Mouse (Mus musculus) hindbrain, embryonic 12.5 days (tissue): ENCODE measurements around the gene Fyn. TPM values are rescaled to one million over a fixed set of nuclear protein-coding genes. Genes with fewer than 3 reads are reported as not detected.

Experiments used
- ATAC-seq: fragments of 200-750 bp; cut with Nextera tagmentation; 2 replicates; pipeline ENCODE4 v1.8.0; 2017; ENCODE audit warnings: moderate TSS enrichment; ENCODE audit not compliant: low FRiP score
- H3K27ac ChIP-seq: fragments of 300-500 bp; sonication (generic); 2 replicates; pipeline ENCODE4 v1.5.1; 2016; ENCODE audit warnings: mild to moderate bottlenecking
- H3K27me3 ChIP-seq: fragments of 300-500 bp; sonication (generic); 2 replicates; pipeline ENCODE4 v1.6.1; 2016; ENCODE audit warnings: mild to moderate bottlenecking
- H3K36me3 ChIP-seq: fragments of 300-500 bp; sonication (generic); 2 replicates; pipeline ENCODE4 v1.6.1; 2016; ENCODE audit warnings: mild to moderate bottlenecking
- H3K4me1 ChIP-seq: fragments of 300-500 bp; sonication (generic); 2 replicates; pipeline ENCODE4 v1.6.1; 2016
- H3K4me2 ChIP-seq: fragments of 300-500 bp; sonication (generic); replicated peaks from 2 replicates; pipeline ENCODE4 v1.6.1; 2016; ENCODE audit warnings: mild to moderate bottlenecking
- H3K4me3 ChIP-seq: fragments of 300-500 bp; sonication (generic); 2 replicates; pipeline ENCODE4 v1.5.1; 2016; ENCODE audit warnings: mild to moderate bottlenecking
- H3K9ac ChIP-seq: fragments of 300-500 bp; sonication (generic); 2 replicates; pipeline ENCODE4 v1.6.1; 2016; ENCODE audit warnings: mild to moderate bottlenecking, moderate library complexity
- H3K9me3 ChIP-seq: fragments of 300-500 bp; sonication (generic); replicated peaks from 2 replicates; pipeline ENCODE4 v1.6.1; 2016; ENCODE audit warnings: mild to moderate bottlenecking
- WGBS: fragments of 180-500 bp; shearing (Covaris S2); methylation state at CpG from one replicate; pipeline ENCODE4 v1.1.7; 2016; 5-methylcytosine and 5-hydroxymethylcytosine counted together
- polyA plus RNA-seq: library from polyadenylated mRNA; unstranded; fragments of >200 nt; fragmentation: Nextera tagmentation; extraction: Ambion mirVana; gene quantifications from 2 replicates; pipeline ENCODE4 v1.2.1, GENCODE M21; 2016

Gene Fyn
- polyA plus RNA-seq, 1 experiment from 2014 or later, result 64.8 TPM

- H3K4me2 ChIP-seq, result no peak overlapping the region
- H3K9ac ChIP-seq, result peak overlapping the region; percentile 33; the same call in 1 of the 2 replicates
- H3K27me3 ChIP-seq, result no peaks in the 10 kb centered on the region
- ATAC-seq, result no peak
- H3K4me3 ChIP-seq, result no peak overlapping the region
- peaks cover 28% of the 10 kb centered on the region for H3K36me3 ChIP-seq
- peak overlapping the region; percentile 72 for H3K27ac ChIP-seq
- H3K4me1 ChIP-seq, result peaks cover 56% of the 10 kb centered on the region
- no peaks in the 10 kb centered on the region for H3K9me3 ChIP-seq
- WGBS, result 54% methylated on average over 8 of the region's 8 CpGs
Measured at GRCm38 (mm10) chr10:39524355-39524754, 155.7 kb downstream of the Fyn start.

GRCm38 (mm10) chr10:39525431-39525830 is 156.8 kb downstream of the Fyn start:
- Histone ChIP-seq H3K9me3 (no peaks in the 10 kb centered on the region), H3K4me2 (no peak overlapping the region), H3K36me3 (peaks cover 28% of the 10 kb centered on the region), H3K27ac (peak overlapping the region; percentile 72; the same call in 1 of the 2 replicates), H3K4me3 (no peak overlapping the region), H3K9ac (no peak overlapping the region), H3K4me1 (peaks cover 51% of the 10 kb centered on the region), H3K27me3 (no peaks in the 10 kb centered on the region)
- WGBS, result 81% methylated on average over 13 of the region's 13 CpGs
- ATAC-seq, result no peak

- Histone ChIP-seq H3K4me3 (no peak overlapping the region), H3K27ac (0 out of 2 replicates have a peak overlapping the region, but pooled peaks have one; percentile 52), H3K36me3 (peaks cover 28% of the 10 kb centered on the region), H3K9ac (no peak overlapping the region), H3K9me3 (no peaks in the 10 kb centered on the region), H3K4me1 (peaks cover 46% of the 10 kb centered on the region), H3K27me3 (no peaks in the 10 kb centered on the region), H3K4me2 (no peak overlapping the region)
- no peak for ATAC-seq
- 21% methylated on average over 5 of the region's 5 CpGs for WGBS
Measured at GRCm38 (mm10) chr10:39527113-39527512, 158.5 kb downstream of the Fyn start.

- no peak overlapping the region for H3K9ac ChIP-seq
- peaks cover 48% of the 10 kb centered on the region for H3K4me1 ChIP-seq
- 73% methylated on average over 14 of the region's 14 CpGs for WGBS
- no peaks in the 10 kb centered on the region for H3K27me3 ChIP-seq
- no peak overlapping the region for H3K4me2 ChIP-seq
- H3K9me3 ChIP-seq, result no peaks in the 10 kb centered on the region
- H3K36me3 ChIP-seq, result peaks cover 31% of the 10 kb centered on the region
- no peak overlapping the region for H3K4me3 ChIP-seq
- ATAC-seq, result no peak
- H3K27ac ChIP-seq, result peak overlapping the region; percentile 37
Measured at GRCm38 (mm10) chr10:39529179-39529578, 160.5 kb downstream of the Fyn start.

- WGBS, result 45% methylated on average over 20 of the region's 20 CpGs
- ATAC-seq, result no peak
- H3K36me3 ChIP-seq, result peaks cover 11% of the 10 kb centered on the region; the same call in 1 of the 2 replicates
Measured at GRCm38 (mm10) chr10:39532008-39532740, 163.5 kb downstream of the Fyn start.

DNA sequence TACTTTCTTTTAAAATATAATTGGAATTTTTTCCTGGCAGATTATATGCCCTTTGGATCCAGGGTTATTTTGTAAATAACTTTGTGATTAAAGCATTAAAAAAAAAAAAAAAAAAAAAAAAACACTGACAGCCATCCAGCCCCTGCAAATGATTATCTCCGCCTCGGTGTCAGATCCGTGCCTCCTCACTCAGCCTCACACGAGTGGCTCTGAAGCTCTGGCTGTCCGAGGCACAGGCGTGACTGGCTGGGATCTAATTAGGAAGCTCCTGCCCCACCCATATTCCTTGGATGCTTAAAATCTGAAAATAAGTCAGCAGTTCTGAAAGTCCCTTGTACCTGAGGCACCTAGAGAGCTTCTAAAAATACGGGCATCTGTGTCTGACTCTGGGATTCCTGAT is 164.2 kb downstream of the Fyn start:
- Histone ChIP-seq H3K4me2 (no peak overlapping the region), H3K4me3 (no peak overlapping the region), H3K9ac (no peak overlapping the region), H3K4me1 (peaks cover 57% of the 10 kb centered on the region), H3K27ac (no peak overlapping the region; the same call in 1 of the 2 replicates), H3K9me3 (no peaks in the 10 kb centered on the region), H3K36me3 (0 out of 2 replicates have a peak, but pooled peaks cover 10% of the 10 kb centered on the region), H3K27me3 (no peaks in the 10 kb centered on the region)
- 47% methylated on average over 7 of the region's 7 CpGs for WGBS
- ATAC-seq, result no peak

More at GRCm38 (mm10) chr10:39532008-39532740, 163.5 kb downstream of the Fyn start:
- Histone ChIP-seq H3K27me3 (no peaks in the 10 kb centered on the region), H3K4me3 (no peak overlapping the region), H3K4me1 (peaks cover 58% of the 10 kb centered on the region), H3K4me2 (no peak overlapping the region; the same call in 1 of the 2 replicates), H3K9ac (no peak overlapping the region), H3K9me3 (no peaks in the 10 kb centered on the region), H3K27ac (peak overlapping the region; percentile 50)

DNA sequence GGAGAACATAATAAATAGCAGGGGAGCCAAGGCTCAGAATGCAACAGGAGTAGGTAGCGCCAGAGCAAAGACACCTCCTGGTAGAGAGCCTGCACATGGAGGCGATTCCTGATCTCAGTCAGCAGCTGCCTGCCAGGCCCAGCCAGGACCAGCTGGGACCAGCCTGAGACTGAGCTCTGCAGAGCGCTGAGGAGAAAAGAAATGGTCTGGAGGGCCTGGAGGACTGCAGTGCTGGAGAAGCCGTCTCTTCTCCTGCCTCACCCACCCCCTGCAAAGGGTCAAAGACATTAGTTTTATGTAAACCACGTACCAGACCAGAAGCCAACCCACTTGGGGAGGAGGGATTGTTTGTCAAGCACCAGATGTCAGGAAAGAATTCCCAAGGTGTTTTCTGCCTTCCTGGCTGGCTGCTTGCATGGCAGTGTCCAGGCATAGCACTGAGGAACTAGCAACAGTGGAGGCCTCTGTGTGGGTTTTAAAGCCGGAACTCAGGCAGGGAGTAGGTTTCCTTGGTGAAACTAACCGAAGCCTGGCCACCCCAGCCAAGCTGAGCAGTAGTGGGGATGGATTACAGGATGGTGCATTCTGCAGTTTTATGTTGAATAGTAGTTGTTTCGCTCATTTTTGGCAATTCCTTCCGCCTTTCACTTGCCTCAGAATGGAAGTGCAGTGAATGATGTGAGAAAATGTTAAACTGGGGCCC is 165.8 kb downstream of the Fyn start:
- peaks cover 58% of the 10 kb centered on the region for H3K4me1 ChIP-seq
- peak overlapping the region; percentile 32 for H3K9ac ChIP-seq
- 0 out of 2 replicates have a peak, but pooled peaks cover 12% of the 10 kb centered on the region for H3K36me3 ChIP-seq

DNA sequence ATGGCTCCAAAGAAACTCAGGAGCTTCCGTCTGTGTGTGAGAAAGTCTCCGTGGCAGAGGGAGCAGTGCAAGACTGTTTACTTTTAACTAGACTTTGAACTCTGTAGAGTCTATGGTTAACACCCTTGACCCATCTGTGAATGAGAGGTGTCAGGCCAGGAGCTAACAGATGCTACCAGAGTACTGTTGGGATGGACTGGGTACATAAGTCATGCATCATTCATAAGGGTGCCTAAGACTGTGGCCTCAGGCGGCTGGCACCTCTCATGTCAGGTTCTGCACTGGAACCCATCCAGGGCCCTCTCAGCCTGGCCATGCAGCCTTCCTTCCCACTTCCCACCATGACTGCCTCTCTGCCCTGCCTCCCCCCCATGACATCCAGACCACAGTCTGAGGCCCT is 166.7 kb downstream of the Fyn start:
- ATAC-seq, result peak; percentile 20; the same call in 1 of the 2 replicates
- Histone ChIP-seq H3K4me2 (no peak overlapping the region), H3K27ac (peak overlapping the region; percentile 83), H3K27me3 (no peaks in the 10 kb centered on the region), H3K4me3 (no peak overlapping the region), H3K9me3 (no peaks in the 10 kb centered on the region), H3K4me1 (peaks cover 67% of the 10 kb centered on the region), H3K9ac (peak overlapping the region; percentile 24; the same call in 1 of the 2 replicates), H3K36me3 (0 out of 2 replicates have a peak, but pooled peaks cover 12% of the 10 kb centered on the region)
- 71% methylated on average over 3 of the region's 3 CpGs for WGBS

More for the DNA sequence above, 165.8 kb downstream of the Fyn start:
- Histone ChIP-seq H3K9me3 (no peaks in the 10 kb centered on the region), H3K4me2 (no peak overlapping the region), H3K4me3 (no peak overlapping the region), H3K27me3 (no peaks in the 10 kb centered on the region), H3K27ac (peak overlapping the region; percentile 83)
- peak; percentile 59 for ATAC-seq
- WGBS, result 48% methylated on average over 9 of the region's 9 CpGs

DNA sequence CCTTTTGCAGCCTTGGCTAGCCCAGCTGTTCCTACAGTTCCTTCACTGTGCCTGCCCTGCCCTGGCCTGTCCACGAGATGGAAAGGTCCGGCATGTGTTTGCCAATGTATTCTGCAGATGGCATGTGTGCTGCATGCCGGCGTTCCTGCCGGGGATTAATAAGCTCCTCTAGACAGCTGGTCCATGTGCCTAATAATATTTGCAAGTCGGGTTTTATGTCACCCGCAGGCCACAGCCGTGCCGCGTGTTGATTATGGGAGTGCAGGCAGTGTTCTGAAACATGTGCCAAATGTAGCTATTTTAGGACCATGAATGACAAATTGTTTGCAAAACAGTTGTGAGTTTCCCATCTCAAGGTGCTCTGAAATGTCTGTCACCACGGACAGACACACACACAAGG is 167.6 kb downstream of the Fyn start:
- H3K9ac ChIP-seq, result no peak overlapping the region
- no peaks in the 10 kb centered on the region for H3K27me3 ChIP-seq
- WGBS, result 59% methylated on average over 11 of the region's 11 CpGs
- peak; percentile 21; the same call in 1 of the 2 replicates for ATAC-seq
- H3K9me3 ChIP-seq, result no peaks in the 10 kb centered on the region
- peak overlapping the region; percentile 83 for H3K27ac ChIP-seq
- H3K4me1 ChIP-seq, result peaks cover 73% of the 10 kb centered on the region
- 0 out of 2 replicates have a peak, but pooled peaks cover 12% of the 10 kb centered on the region for H3K36me3 ChIP-seq
- no peak overlapping the region for H3K4me2 ChIP-seq
- no peak overlapping the region for H3K4me3 ChIP-seq

- 0 out of 2 replicates have a peak, but pooled peaks cover 6% of the 10 kb centered on the region for H3K36me3 ChIP-seq
- H3K27me3 ChIP-seq, result no peaks in the 10 kb centered on the region
- no peaks in the 10 kb centered on the region for H3K9me3 ChIP-seq
- no peak overlapping the region for H3K4me2 ChIP-seq
- H3K9ac ChIP-seq, result no peak overlapping the region
- peak overlapping the region; percentile 99 for H3K27ac ChIP-seq
- no peak for ATAC-seq
- 56% methylated on average over 9 of the region's 9 CpGs for WGBS
- no peak overlapping the region for H3K4me3 ChIP-seq
- H3K4me1 ChIP-seq, result peaks cover 72% of the 10 kb centered on the region
Measured at GRCm38 (mm10) chr10:39540012-39540647, 171.5 kb downstream of the Fyn start.

- H3K4me3 ChIP-seq, result no peak overlapping the region
- peaks cover 71% of the 10 kb centered on the region for H3K4me1 ChIP-seq
- 4% methylated on average over 7 of the region's 7 CpGs for WGBS
- peak overlapping the region; percentile 66; the same call in 1 of the 2 replicates for H3K9ac ChIP-seq
- H3K27ac ChIP-seq, result peak overlapping the region; percentile 99
- peak; percentile 93 for ATAC-seq
- no peak overlapping the region for H3K4me2 ChIP-seq
- no peaks in the 10 kb centered on the region for H3K9me3 ChIP-seq
- H3K36me3 ChIP-seq, result 0 out of 2 replicates have a peak, but pooled peaks cover 6% of the 10 kb centered on the region
- no peaks in the 10 kb centered on the region for H3K27me3 ChIP-seq
Measured at GRCm38 (mm10) chr10:39540995-39541394, 172.3 kb downstream of the Fyn start.

DNA sequence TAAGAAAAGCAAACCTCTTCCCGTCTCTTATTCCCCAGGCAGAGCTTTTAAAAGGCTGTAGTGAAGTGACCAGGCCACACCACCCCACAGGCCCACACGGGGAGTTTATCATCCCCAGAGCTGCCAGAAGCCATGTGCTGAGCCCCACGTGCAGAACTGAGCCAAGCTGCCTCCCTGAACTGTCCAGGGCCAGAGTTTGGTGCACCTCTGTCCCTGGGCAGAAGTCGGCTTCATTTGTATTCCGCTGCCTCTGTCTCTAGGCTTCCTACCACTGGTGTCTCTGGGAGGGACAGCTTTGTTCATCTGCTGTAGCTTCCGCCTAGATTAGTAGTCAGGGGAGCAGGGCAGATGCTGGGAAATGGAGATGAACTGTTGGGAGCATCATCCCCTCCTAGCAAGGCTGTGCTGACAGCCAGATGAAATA is 172.8 kb downstream of the Fyn start:
- Histone ChIP-seq H3K9me3 (no peaks in the 10 kb centered on the region), H3K36me3 (0 out of 2 replicates have a peak, but pooled peaks cover 6% of the 10 kb centered on the region), H3K4me3 (no peak overlapping the region), H3K27ac (peak overlapping the region; percentile 99), H3K27me3 (no peaks in the 10 kb centered on the region), H3K9ac (peak overlapping the region; percentile 66), H3K4me1 (peaks cover 69% of the 10 kb centered on the region), H3K4me2 (no peak overlapping the region)
- ATAC-seq, result peak; percentile 82
- 11% methylated on average over 6 of the region's 6 CpGs for WGBS
